Mouse (Mus musculus) hematopoietic multipotent progenitor cell, adult 10-12 weeks (in vitro differentiated cells): ENCODE data around the gene Olfr690. TPM values are rescaled to one million over a fixed set of nuclear protein-coding genes. Genes with fewer than 3 reads are reported as not detected.

Source experiments
- polyA plus RNA-seq: library from polyadenylated mRNA; stranded (reverse); fragments of >175 nt; gene quantifications from 2 replicates; pipeline ENCODE4 v1.2.3, GENCODE M21; 2012; ENCODE audit warnings: low replicate concordance

The Olfr690 gene
- not detected in 2 replicates for polyA plus RNA-seq

DNA sequence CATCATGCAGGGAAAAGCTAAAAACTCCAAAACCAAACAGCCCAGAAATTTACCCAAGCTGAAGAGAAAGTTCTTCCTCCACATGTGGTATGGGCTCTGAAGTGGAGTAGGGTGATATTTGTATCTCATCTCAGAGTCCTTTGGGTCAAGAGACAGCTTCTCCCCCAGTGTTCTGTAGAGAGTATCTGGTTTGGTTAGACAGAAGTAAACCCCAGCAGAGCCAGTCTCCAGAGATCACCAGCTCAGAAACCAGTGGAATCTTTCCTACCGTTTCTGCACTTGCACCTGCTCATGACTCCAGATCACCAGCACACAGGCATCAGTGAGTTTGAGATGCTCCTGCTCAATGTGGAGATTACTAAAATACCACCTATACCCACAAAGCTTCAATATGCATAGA is at the start of gene Olfr690:
Gene Olfr690 (minus strand): TSS at position 101 of the 400 bp plus-strand sequence.

DNA sequence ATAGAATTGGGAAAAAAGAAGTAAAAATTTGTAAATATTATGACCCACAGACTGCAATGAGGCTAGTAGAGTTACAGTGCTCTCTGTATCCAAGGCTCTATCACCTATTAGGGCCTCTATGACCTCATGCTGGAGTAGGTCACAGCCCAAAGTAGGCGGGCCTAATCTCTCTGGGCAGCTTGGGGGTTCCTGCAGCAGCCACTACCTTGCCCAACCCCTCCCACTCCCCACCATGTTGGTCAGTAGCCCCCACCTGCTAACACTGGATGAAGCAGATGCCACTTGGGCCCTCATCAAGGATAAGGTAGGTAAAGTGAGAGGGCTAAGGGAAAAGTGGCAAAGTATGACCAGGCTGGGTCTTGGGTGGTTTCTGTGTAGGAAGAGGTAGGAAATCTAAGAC is 41.0 kb upstream of the Olfr690 start, which contains the start of gene Gm5901:
Gene Gm5901 (plus strand): TSS at position 173 of the 400 bp plus-strand sequence.

DNA sequence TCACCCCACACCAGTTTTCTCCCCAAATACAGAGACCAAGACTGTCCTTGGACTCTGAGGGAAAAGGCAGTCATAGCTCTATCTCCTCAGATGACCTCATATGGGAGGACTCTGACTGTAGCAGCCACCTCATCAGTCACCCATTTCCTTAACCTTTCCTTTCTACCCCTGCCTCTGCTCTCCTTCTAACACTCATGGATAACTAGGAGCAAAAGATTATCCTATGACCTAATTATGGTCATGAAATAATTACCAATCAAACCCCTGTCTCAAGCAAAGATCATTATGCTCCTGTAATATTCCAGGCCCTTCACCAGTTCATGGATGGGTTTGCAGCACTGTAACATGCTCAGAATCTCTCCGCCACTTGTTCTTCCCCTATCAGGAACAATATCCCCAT is 34.0 kb upstream of the Olfr690 start, which contains the start of gene Olfr692:
Gene Olfr692 (plus strand): TSS at position 301 of the 400 bp plus-strand sequence.

DNA sequence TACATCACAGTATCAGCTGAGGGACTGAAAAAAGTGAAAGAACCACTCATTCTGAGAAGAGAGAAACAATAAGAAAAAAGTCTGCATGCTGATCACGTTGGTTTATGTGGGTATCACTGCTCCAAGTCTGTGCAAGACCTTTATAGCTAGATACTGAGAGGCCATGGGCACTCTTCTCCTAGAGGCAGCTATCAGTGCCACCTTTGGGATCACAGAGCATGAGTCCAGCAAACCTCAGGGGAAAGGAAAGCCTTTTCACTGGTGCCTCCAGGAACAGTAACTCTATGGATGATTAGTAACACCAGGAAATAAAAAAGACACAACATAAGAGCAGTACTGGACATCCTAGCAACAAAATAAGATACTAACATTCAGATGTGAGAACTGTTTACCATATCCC is 8.3 kb upstream of the Olfr690 start, which contains the start of gene Olfr691:
Gene Olfr691 (minus strand): TSS at position 101 of the 400 bp plus-strand sequence.

DNA sequence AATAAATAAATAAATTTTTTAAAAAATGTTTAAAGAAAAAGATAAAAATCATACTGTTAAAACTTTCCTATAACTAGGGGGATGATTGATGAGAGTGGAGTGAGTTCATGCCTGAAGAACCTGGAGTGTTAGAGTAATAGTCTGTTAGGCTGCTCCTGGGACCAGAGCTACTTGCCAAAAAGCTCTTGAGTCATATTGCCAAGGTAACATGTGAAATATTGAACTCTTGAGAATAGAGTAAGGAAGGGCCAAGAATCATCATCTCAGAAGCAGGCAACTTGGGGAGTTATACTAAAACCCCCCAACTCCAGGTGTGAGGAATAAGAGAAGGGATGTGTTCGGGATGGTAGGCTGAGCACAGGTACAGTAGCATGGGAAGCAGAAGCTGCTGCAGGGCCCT is 23.0 kb downstream of the Olfr690 start, which contains the start of gene Olfr689:
Gene Olfr689 (plus strand): TSS at position 301 of the 400 bp plus-strand sequence.

DNA sequence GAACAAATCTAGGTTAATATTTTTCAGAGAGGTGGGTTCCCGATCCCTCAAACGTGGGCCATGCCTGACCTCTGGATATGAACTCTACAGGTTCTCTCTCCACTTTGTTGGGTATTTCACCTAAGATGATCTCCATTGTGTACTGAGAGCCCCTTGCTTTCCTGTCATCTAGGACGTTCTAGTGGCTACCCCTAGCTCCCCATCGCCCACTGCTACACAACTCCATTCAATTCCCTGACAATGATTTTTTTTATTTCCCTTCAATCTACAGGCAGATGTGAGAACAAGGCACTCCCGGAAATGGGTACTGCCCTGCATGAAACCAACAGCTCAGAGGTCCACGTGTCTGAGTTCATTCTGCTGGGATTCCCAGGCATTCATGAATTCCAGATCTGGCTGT is 46.1 kb downstream of the Olfr690 start, which contains the start of gene Olfr688:
Gene Olfr688 (plus strand): TSS at position 301 of the 400 bp plus-strand sequence.

Other genes starting within 250 kb of the Olfr690 start
- not detected in 2 replicates for gene Olfr680-ps1, start 241.3 kb downstream of the Olfr690 start, polyA plus RNA-seq
- not detected in 2 replicates for gene Olfr681, start 217.3 kb downstream of the Olfr690 start, polyA plus RNA-seq
- gene Olfr683, start 187.1 kb downstream of the Olfr690 start, polyA plus RNA-seq, result not detected in 2 replicates
- gene Olfr684, start 170.5 kb downstream of the Olfr690 start, polyA plus RNA-seq, result not detected in 2 replicates
- 0.21 TPM in 1 of 2 replicates, not detected in the other for gene Olfr685, start 148.1 kb downstream of the Olfr690 start, polyA plus RNA-seq
- gene Olfr686, start 126.6 kb downstream of the Olfr690 start, polyA plus RNA-seq, result not detected in 2 replicates
- not detected in 2 replicates for gene Olfr688, start 46.0 kb downstream of the Olfr690 start, polyA plus RNA-seq
- not detected in 2 replicates for gene Olfr689, start 22.9 kb downstream of the Olfr690 start, polyA plus RNA-seq
- gene Olfr691, start 8.2 kb upstream of the Olfr690 start, polyA plus RNA-seq, result not detected in 2 replicates
- gene Olfr692, start 34.1 kb upstream of the Olfr690 start, polyA plus RNA-seq, result not detected in 2 replicates
- not detected in 2 replicates for gene Gm5901, start 40.9 kb upstream of the Olfr690 start, polyA plus RNA-seq
- gene Fam160a2, start 66.0 kb upstream of the Olfr690 start, polyA plus RNA-seq, result 57.7 and 80.4 TPM in 2 replicates
- not detected in 2 replicates for gene Cnga4, start 70.5 kb upstream of the Olfr690 start, polyA plus RNA-seq
- not detected in 2 replicates for gene Cckbr, start 91.6 kb upstream of the Olfr690 start, polyA plus RNA-seq
- gene Cavin3, start 148.2 kb upstream of the Olfr690 start, polyA plus RNA-seq, result 0.08 and 3.0 TPM in 2 replicates
- 27.1 and 27.5 TPM in 2 replicates for gene Smpd1, start 220.3 kb upstream of the Olfr690 start, polyA plus RNA-seq
- 3.8 and 5.9 TPM in 2 replicates for gene Apbb1, start 247.5 kb upstream of the Olfr690 start, polyA plus RNA-seq